ENCODE assay signal across 1 mouse cellular context in the genomic region with DNA sequence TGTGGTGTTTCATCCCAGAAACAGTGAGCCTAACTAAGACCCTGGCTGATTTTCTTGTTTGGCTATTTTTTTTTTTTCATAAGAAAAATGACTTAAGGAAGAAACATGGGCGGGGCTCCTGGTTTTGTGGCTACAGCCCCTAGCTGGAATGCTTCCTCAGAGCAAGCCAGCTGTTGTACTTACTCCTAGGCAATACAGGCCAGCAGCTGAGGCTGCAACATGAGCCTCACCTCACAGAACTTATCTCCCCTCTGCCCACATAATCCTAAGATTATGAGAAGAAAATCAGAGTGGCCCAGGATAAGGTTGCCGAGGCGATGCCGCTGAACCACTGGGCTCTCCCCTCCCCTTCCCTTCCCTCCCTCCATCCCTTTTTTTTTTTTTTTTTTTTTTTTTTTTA.
TF ChIP-seq lines count a peak whose summit lies in the region.

No protein-coding gene starts in this region.

TF ChIP-seq in C2C12, 6 proteins besides CTCF, POLR2A, EP300 and RAD21:
- TF ChIP-seq MYOD1 (IDR thresholded peaks at IDR 0.05; ENCODE audit: control insufficient read depth, insufficient read length, low read depth) (peak; percentile 80), FOSL1 (IDR thresholded peaks at IDR 0.05; ENCODE audit: insufficient read depth, low read length, poor library complexity, severe bottlenecking) (no peak)
